Mouse (Mus musculus) MEL (cell line): ENCODE measurements around the gene Evl. TPM values are rescaled to one million over a fixed set of nuclear protein-coding genes. Genes with fewer than 3 reads are reported as not detected.

ENCODE experiments used
- DNase-seq: peaks from one replicate; pipeline ENCODE4 v3.0.0; 2011; ENCODE audit warnings: low read depth, low spot score
- H3K27ac ChIP-seq: 2 replicates; pipeline ENCODE4 v1.5.1; 2012; ENCODE audit warnings: low read depth, mild to moderate bottlenecking, control low read depth, low read length, moderate library complexity; ENCODE audit not compliant: control insufficient read depth
- H3K27me3 ChIP-seq, 2 experiments: fragments of 150-350 bp in 1 of 2; sonication (generic) in 1 of 2; 2 replicates each; pipeline ENCODE4 v1.6.1; 2012; ENCODE audit warnings: low read length in 2 of 2, mild to moderate bottlenecking in 2 of 2, improper control_type of control experiment in 1 of 2, moderate library complexity in 1 of 2; ENCODE audit not compliant: insufficient read depth in 2 of 2, control insufficient read depth in 1 of 2
- H3K36me3 ChIP-seq, 2 experiments: 2 replicates each; pipeline ENCODE4 v1.6.1; 2012 to 2014; ENCODE audit warnings: low read length in 2 of 2, improper control_type of control experiment in 1 of 2, inconsistent platforms in 1 of 2, mild to moderate bottlenecking in 1 of 2; ENCODE audit not compliant: insufficient read depth in 2 of 2, control insufficient read depth in 1 of 2
- H3K4me1 ChIP-seq, 2 experiments: fragments of 150-350 bp in 1 of 2; sonication (generic) in 1 of 2; 2 replicates each; pipeline ENCODE4 v1.6.1; 2012; ENCODE audit warnings: low read length in 2 of 2, improper control_type of control experiment in 1 of 2, mild to moderate bottlenecking in 1 of 2; ENCODE audit not compliant: insufficient read depth in 2 of 2, control insufficient read depth in 1 of 2
- H3K4me3 ChIP-seq, 2 experiments: fragments of 150-350 bp in 1 of 2; sonication (generic) in 1 of 2; 2 replicates each; pipeline ENCODE4 v1.5.1; 2012; ENCODE audit warnings: low read depth in 2 of 2, low read length in 2 of 2, mild to moderate bottlenecking in 2 of 2, moderate library complexity in 2 of 2, control low read depth in 1 of 2, improper control_type of control experiment in 1 of 2; ENCODE audit not compliant: control insufficient read depth in 1 of 2, insufficient read depth in 1 of 2
- H3K79me2 ChIP-seq: 2 replicates; pipeline ENCODE4 v1.6.1; 2012; ENCODE audit warnings: mild to moderate bottlenecking, low read length, moderate library complexity; ENCODE audit not compliant: control insufficient read depth, poor library complexity, insufficient read depth
- H3K9ac ChIP-seq: 2 replicates; pipeline ENCODE4 v1.6.1; 2012; ENCODE audit warnings: low read depth, mild to moderate bottlenecking, control low read depth, low read length, moderate library complexity; ENCODE audit not compliant: control insufficient read depth, poor library complexity, severe bottlenecking
- H3K9me3 ChIP-seq: fragments of 150-350 bp; sonication (generic); replicated peaks from 2 replicates; pipeline ENCODE4 v1.6.1; 2012; ENCODE audit warnings: mild to moderate bottlenecking, low read length, improper control_type of control experiment, moderate library complexity; ENCODE audit not compliant: insufficient read depth
- CTCF ChIP-seq, 3 experiments: IDR thresholded peaks in 2 of 3; conservative IDR thresholded peaks in 1 of 3; 2 replicates each; pipeline ENCODE4 v1.5.1; 2011 to 2012; ENCODE audit warnings: low read length in 3 of 3, low read depth in 2 of 3, mild to moderate bottlenecking in 2 of 3, improper control_type of control experiment in 1 of 3, inconsistent platforms in 1 of 3, mixed read lengths in 1 of 3, moderate library complexity in 1 of 3; ENCODE audit not compliant: control insufficient read depth in 1 of 3, insufficient read depth in 1 of 3, poor library complexity in 1 of 3, severe bottlenecking in 1 of 3
- EP300 ChIP-seq, 2 experiments: IDR thresholded peaks; 2 replicates each; pipeline ENCODE4 v1.6.1; 2011; ENCODE audit warnings: improper control_type of control experiment in 2 of 2, low read length in 2 of 2, low read depth in 1 of 2, mild to moderate bottlenecking in 1 of 2
- KAT2A ChIP-seq: conservative IDR thresholded peaks from 2 replicates; pipeline ENCODE4 v1.6.1; 2012; ENCODE audit warnings: low read depth, low read length, improper control_type of control experiment, inconsistent platforms
- MAX ChIP-seq: IDR thresholded peaks from 2 replicates; pipeline ENCODE4 v1.6.1; 2011; ENCODE audit warnings: low read length, improper control_type of control experiment
- RAD21 ChIP-seq: IDR thresholded peaks from 2 replicates; pipeline ENCODE4 v1.6.1; 2011; ENCODE audit warnings: mild to moderate bottlenecking, low read depth, low read length, improper control_type of control experiment
- SMC3 ChIP-seq: IDR thresholded peaks from 2 replicates; pipeline ENCODE4 v1.6.1; 2011; ENCODE audit warnings: low read depth, low read length, improper control_type of control experiment
- UBTF ChIP-seq: IDR thresholded peaks from 2 replicates; pipeline ENCODE4 v1.6.1; 2012; ENCODE audit warnings: low read depth, mild to moderate bottlenecking, inconsistent platforms, low read length, improper control_type of control experiment, moderate library complexity, borderline replicate concordance; ENCODE audit not compliant: insufficient read depth
- ZKSCAN1 ChIP-seq: IDR thresholded peaks from 2 replicates; pipeline ENCODE4 v1.6.1; 2012; ENCODE audit warnings: low read depth, mild to moderate bottlenecking, inconsistent platforms, low read length, improper control_type of control experiment, moderate library complexity
- ZMIZ1 ChIP-seq: IDR thresholded peaks from 2 replicates; pipeline ENCODE4 v1.6.1; 2012; ENCODE audit warnings: low read depth, mild to moderate bottlenecking, inconsistent platforms, low read length, improper control_type of control experiment, moderate library complexity
- ZNF384 ChIP-seq: IDR thresholded peaks from 2 replicates; pipeline ENCODE4 v1.6.1; 2012; ENCODE audit warnings: low read depth, mild to moderate bottlenecking, inconsistent platforms, low read length, improper control_type of control experiment
- polyA plus RNA-seq, 2 experiments: library from polyadenylated mRNA; stranded (reverse) in 1 of 2; unstranded in 1 of 2; fragments of >175 nt in 1 of 2; fragments of >200 nt in 1 of 2; gene quantifications; 2 replicates each; pipeline versions ENCODE4 v1.2.1 to v1.2.4; 2012; ENCODE audit warnings: low replicate concordance in 2 of 2, low read depth in 1 of 2; ENCODE audit not compliant: insufficient read length in 2 of 2, insufficient read depth in 1 of 2, missing spikeins in 1 of 2
- total RNA-seq: library from RNA; depleted of rRNA; stranded (reverse); fragments of 300-350 nt; gene quantifications from 2 replicates; pipeline ENCODE4 v1.2.3, GENCODE M21; 2012

Gene Evl
- total and polyA plus RNA-seq, 3 experiments, result not detected

- H3K27me3 ChIP-seq, result no peaks in the 10 kb centered on the region
- no peaks in the 10 kb centered on the region for H3K9me3 ChIP-seq
- TF ChIP-seq CTCF (IDR thresholded peaks at IDR 0.05 in 2 of 3, conservative IDR thresholded peaks at IDR 0.05 in 1 of 3; ENCODE audit: control insufficient read depth in 1 of 3, insufficient read depth in 1 of 3, low read depth in 2 of 3, low read length in 3 of 3, poor library complexity in 1 of 3, severe bottlenecking in 1 of 3), result no peak
- TF ChIP-seq UBTF, result no peak
- TF ChIP-seq ZNF384, result no peak
- TF ChIP-seq, all 39 proteins: peak for 0
Measured at GRCm38 (mm10) chr12:108510571-108510970, 43.9 kb upstream of the Evl start.

GRCm38 (mm10) chr12:108511009-108511408, 43.5 kb upstream of the Evl start:
- Histone ChIP-seq H3K9me3 (no peaks in the 10 kb centered on the region), H3K4me1 (no peaks in the 10 kb centered on the region), H3K9ac (no peak overlapping the region), H3K27me3 (no peaks in the 10 kb centered on the region)
- peak; percentile 36 for TF ChIP-seq RAD21
- peak; percentile 34 for TF ChIP-seq SMC3
- peak; percentile 3 to 45 (median 34); a peak in 4 of 6 replicates for TF ChIP-seq CTCF (IDR thresholded peaks at IDR 0.05 in 2 of 3, conservative IDR thresholded peaks at IDR 0.05 in 1 of 3; ENCODE audit: control insufficient read depth in 1 of 3, insufficient read depth in 1 of 3, low read depth in 2 of 3, low read length in 3 of 3, poor library complexity in 1 of 3, severe bottlenecking in 1 of 3)
- TF ChIP-seq ZNF384, result no peak
- TF ChIP-seq, all 39 proteins: peak for 3
- Histone ChIP-seq H3K27ac (no peak overlapping the region), H3K79me2 (no peaks in the 10 kb centered on the region), H3K36me3 (no peaks in the 10 kb centered on the region), H3K4me3 (no peak overlapping the region)
- DNase-seq, result peak; percentile 26

More at GRCm38 (mm10) chr12:108510571-108510970, 43.9 kb upstream of the Evl start:
- Histone ChIP-seq H3K79me2 (no peaks in the 10 kb centered on the region), H3K4me1 (no peaks in the 10 kb centered on the region), H3K36me3 (no peaks in the 10 kb centered on the region), H3K27ac (no peak overlapping the region), H3K9ac (no peak overlapping the region), H3K4me3 (no peak overlapping the region)
- no peak for DNase-seq

- H3K4me1 ChIP-seq, result no peaks in the 10 kb centered on the region
- H3K27me3 ChIP-seq, result no peaks in the 10 kb centered on the region
- H3K9me3 ChIP-seq, result no peaks in the 10 kb centered on the region
- no peak overlapping the region for H3K27ac ChIP-seq
- H3K9ac ChIP-seq, result no peak overlapping the region
- no peaks in the 10 kb centered on the region for H3K79me2 ChIP-seq
- TF ChIP-seq KAT2A (no peak), EP300 (IDR thresholded peaks at IDR 0.05; ENCODE audit: low read depth in 1 of 2, low read length in 2 of 2) (no peak), ZMIZ1 (no peak), MAX (no peak), RAD21 (no peak), ZKSCAN1 (no peak)
- no peaks in the 10 kb centered on the region for H3K36me3 ChIP-seq
- DNase-seq, result no peak
- H3K4me3 ChIP-seq, result no peak overlapping the region
Measured at GRCm38 (mm10) chr12:108515464-108515863, 39.1 kb upstream of the Evl start.
